Mouse (Mus musculus): ENCODE results near the gene Dapk3.

DNA sequence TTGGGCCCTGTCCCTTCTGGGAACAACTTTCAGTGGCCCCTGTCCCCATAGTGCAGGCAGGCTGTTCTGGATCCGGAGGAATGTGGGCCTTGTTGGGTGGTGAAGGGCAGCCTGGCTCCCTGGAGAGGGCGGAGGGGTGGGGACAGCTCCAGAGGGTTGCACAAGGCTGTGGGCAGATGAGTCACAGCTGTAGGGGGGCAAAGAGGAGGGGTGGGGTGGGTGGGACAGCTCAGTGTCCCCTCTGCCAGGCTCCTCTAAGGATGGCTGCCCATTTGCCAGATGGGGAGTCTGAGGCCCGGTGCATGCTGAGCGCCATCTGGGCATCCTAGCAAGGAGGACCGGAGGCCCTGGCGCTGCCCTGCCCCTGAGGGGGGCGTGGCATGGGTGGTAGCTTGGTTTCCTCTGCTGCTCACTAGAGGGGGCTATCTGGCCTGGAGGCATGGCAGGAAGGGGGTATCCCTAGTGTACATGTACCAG is 39.6 kb upstream of the Dapk3 start:
- no peak for TF ChIP-seq CTCF (IDR thresholded peaks at IDR 0.05; ENCODE audit: extremely low read depth, insufficient read depth, insufficient read length, insufficient replicate concordance)
- TF ChIP-seq POLR2A (IDR thresholded peaks at IDR 0.05; ENCODE audit: low read depth, low read length) = no peak
